Mouse (Mus musculus) adrenal gland, adult 18-20 months (tissue): ENCODE results near the gene Gab2. TPM values are rescaled to one million over a fixed set of nuclear protein-coding genes. Genes with fewer than 3 reads are reported as not detected.

Experiments used
- DNase-seq, 2 experiments: peaks; one replicate each; pipeline ENCODE4 v3.0.0; 2021 to 2022; ENCODE audit warnings: low spot score in 2 of 2
- total RNA-seq, 2 experiments: library from RNA; stranded (reverse); gene quantifications; 1 replicate in 1 of 2; 2 replicates in 1 of 2; pipeline ENCODE4 v1.2.3; 2021

Gene Gab2
- total RNA-seq, 2 experiments from 2014 or later: 17.5 to 18.1 TPM

DNA sequence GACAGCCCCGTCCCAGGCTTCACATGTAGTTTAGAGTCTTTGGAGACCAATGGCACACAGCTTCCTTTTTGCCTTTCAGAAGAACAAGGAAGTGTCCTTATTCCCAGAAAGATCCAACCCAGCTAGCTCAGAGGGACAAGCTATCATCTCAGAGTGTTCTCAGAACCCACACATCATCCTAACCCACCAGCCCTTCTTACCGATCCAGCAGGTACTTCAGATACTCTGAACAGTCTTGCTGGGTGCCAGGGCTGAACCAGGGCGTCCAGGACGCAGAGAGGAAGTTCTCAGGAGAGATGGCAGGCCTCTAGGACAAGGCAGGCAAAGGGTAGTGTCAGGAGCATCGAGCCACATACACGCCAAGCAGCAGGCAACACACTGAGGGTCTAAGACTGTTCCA is 231.5 kb downstream of the Gab2 start:
- DNase-seq: peak in 1 of 2 experiments; percentile 14

DNA sequence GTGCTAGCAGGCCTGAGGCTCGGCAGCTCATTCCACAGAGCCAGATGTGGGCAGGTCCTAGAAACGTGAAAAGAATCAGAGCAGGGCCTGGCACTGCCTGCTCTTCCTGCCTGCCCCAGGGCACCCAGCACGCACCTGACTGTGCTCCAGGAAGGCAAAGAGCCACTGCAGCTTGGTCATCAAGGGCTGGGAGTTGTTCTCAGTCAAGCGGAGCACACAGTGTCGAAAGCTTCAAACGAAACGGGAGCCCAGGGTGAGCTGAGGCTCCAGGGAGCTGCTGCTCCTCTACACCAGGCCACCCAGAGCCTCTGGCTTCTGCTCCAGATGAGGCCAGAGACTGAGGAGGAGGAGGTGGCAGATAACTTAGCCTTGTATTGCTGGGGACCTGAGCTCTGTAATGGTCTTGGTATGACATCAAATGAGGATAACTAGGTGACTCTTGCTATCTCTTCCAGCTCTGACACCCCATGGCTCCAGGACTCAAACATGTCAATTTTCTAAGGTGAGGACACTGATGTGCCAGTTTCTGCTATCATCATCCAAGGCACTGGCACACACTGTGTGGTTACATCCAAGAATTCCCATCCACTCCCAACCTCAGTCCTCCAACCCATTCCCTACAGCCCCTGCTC is 232.1 kb downstream of the Gab2 start:
- peak in 1 of 2 experiments; percentile 13 for DNase-seq

DNA sequence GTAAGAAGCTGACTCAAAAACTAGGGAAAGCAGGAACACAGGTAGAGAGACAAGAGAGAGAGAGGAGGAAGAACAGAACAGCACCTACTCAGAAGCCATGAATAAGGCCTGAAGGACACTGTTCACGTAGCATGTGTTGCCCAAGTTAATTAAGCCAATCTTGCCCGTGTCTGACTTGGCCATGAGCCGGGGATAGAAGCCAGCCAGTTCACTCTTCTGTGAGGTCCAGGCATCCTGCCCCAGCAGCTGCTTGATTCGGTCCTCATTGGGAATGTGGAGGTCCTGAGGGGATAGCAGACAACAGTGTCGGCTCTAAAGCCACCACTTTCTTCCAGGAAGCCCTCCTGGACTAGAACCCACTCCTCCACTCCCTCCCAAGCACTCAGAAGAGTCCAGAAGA is 233.3 kb downstream of the Gab2 start:
- peak in 1 of 2 experiments; percentile 17 for DNase-seq

DNA sequence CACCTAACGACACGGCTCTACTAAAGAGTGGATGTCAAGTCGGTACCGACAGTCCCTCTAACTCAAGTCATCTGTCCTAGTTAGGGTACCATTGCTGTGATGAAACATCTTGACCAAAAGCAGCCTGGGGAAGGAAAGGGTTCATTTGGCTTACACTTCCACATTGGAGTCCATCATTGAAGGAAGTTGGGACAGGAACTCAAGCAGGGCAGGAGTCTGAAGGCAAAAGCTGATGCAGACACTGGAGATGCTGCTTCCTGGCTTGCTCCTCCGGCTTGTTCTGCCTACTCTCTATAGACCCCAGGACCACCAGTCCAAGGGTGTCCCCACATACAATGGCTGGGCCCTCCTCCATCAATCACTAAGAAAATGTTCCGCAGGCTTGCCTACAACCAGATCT is 234.3 kb downstream of the Gab2 start:
- no peak for DNase-seq

DNA sequence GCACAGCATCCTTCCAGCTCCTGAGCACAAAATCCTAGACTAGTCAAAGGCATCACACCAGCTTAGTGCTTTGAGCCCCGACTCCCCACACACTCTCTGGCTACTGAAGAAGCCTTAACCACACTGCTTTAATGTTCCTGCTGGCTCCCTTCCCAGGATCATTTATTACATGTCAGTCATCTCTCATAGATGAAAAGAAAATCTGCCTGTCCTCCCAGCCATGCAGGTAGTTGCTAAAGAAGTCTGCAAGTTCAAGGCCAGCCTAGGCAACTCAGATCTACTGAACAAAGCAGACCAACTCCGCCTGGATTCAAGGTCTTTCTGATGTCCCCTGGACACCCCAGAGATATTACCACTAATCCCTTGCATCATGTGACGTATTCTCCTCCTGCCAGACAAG is 236.3 kb downstream of the Gab2 start:
- no peak for DNase-seq

DNA sequence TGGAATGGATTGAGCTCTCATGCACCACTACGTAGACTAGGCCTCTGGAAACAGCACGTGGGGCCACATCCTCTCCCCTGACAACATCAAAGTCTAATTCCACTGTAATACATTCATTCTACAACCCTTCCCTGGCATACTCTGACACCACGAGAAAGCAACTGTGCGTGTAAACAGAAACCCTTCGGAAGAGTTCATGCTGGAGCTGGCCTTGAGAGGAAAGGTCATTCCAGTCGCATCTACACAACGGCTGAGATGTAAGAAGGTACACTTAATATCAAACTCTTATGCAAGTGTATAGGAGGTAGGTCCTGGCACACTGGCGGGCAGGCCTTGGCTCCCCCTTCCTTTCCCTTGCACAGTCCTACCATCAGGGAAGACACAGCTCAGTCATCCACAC is 243.0 kb downstream of the Gab2 start:
- DNase-seq: no peak

DNA sequence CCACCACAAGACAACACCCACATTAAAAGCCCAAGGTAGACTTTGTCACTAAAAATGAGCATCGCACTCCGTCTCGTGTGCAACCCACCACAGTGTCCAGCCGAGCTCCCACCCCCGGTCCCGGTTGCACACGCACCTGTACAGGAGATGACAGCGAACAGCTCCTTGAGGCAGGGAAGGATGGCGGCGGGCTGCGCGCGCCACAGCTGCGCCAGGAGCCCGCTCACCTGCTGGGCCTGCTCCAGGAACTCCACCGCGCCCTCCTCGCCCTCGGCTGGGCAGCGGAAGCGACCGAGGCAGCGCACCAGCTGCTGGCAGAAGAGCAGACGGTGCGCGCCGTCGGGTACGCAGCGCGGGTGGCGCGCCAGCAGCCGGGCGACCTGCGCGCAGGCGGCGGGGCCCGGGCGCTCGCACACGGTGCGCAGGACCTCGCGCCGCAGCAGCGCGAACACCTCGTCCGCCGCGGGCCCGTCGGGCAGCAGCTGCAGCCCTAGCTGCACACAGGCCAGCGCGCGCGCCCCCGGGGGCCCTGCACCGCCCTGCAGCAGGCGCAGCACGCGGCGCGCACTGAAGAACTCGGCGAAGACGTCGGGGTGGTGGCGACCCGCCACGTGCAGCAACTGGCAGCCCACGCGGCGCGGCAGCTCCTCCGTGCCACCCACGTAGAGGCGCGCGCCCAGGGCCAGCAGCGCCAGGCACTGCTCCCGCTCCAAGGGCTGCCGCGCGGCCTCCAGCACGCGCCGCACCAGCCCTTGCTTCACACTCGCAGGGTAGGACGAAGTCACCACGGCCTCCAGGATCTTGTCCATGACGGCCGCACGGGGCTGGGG is 244.0 kb downstream of the Gab2 start:
- DNase-seq: no peak

DNA sequence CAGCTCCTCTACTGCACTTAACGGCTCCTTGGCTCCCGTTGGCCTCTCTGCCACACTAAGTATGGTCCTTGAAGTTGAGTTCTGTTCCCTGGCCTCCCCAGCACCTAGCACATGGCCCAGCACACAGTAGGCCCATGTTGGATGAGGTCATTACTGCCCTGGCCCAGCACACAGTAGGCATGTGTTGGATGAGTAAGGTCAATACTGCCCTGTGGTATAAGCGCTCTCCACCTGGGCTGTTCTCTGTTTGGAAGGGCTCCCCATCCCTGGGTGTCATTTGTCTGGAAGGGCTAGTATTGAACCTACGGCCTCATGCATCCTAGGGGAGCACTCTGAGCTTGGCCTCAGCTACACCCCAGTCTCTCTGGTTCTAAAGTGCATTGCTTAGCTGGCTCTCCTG is 246.0 kb downstream of the Gab2 start:
- DNase-seq: no peak

DNA sequence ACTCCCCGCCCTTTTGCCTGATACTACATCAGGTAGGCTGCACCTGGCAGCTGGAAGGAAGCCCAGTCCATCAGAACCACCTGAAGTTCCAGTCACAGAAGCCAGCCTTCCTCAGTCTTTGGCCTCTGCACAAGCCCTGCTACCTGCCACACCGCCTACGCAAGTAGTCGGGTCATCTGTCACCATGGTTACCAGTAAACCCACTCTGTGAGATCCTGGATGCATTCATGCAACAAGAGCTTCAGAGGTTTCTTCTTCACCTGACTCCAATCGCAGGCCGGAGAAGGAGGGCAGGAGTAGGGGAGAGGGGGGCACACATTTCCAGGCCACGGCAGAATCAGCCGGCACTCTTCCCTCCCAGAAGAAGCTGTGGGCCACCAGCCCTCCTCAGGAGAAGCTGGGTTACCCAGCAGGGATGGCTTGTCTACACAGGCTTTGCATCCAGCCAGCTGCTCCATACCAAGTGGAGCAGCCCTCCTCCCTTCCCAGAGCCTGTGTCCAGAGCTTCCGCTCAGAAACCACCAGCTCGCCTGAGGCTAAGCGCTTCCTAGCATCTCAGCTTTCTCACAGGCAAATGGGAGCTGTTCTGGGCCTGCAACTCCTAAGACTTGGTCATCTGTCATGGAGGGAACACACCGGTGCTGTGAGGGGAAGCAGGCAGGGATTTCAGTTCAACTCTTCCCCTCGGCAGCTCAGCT is 247.7 kb downstream of the Gab2 start:
- no peak for DNase-seq

DNA sequence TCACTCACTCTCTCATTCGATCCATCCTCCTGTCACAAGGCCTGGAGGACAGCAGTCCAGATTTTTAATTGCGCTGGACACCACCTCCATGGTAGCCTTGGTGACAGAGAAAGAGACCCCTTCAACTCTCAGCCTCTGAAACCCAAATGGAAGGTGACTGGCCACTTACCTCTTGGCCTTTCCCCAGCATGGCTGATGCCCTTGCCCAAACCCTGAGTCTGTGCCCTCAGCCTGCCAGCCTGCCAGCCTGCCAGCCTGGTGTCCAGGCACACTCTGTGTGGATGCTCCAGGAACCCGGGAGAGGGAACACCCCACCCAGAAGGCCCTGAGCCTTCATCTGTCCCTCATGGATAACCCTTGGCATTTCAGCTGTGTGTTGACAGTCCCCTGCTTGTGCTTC is 248.3 kb downstream of the Gab2 start:
- no peak for DNase-seq

DNA sequence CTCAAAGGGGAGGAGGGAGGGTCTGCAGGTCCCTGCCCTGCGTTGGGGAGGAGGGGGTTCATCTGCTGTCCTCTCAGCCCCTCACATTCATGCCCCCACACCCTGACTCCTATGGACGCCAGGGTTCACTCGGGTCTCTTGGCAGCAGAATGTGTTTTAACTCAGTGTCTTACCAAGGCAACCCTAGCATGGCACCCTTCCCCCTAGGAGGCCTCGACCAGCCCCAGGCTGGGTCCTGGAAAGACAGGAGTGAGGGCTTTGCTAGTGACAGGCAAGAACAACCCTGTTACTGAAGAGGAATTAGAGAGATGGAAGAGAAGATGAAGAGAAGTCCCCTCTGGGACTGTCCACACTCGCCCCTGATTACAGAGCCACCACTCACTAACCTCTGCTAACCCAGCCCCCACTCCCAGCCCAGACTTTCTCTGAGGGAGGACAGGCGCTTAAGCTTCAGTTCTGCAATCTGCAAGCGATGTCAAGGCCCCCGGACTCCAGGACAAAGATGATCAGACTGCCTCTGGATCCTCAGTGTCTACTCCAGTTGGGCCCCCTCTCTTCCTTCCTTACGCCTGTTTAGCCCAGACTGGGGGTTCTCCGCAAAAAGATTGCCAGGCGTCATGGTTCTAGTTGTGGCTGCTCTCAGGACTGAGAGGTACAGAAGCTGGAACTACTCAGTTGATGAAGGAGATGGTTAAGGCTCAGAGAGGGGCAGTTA is 249.7 kb downstream of the Gab2 start:
- no peak for DNase-seq

DNA sequence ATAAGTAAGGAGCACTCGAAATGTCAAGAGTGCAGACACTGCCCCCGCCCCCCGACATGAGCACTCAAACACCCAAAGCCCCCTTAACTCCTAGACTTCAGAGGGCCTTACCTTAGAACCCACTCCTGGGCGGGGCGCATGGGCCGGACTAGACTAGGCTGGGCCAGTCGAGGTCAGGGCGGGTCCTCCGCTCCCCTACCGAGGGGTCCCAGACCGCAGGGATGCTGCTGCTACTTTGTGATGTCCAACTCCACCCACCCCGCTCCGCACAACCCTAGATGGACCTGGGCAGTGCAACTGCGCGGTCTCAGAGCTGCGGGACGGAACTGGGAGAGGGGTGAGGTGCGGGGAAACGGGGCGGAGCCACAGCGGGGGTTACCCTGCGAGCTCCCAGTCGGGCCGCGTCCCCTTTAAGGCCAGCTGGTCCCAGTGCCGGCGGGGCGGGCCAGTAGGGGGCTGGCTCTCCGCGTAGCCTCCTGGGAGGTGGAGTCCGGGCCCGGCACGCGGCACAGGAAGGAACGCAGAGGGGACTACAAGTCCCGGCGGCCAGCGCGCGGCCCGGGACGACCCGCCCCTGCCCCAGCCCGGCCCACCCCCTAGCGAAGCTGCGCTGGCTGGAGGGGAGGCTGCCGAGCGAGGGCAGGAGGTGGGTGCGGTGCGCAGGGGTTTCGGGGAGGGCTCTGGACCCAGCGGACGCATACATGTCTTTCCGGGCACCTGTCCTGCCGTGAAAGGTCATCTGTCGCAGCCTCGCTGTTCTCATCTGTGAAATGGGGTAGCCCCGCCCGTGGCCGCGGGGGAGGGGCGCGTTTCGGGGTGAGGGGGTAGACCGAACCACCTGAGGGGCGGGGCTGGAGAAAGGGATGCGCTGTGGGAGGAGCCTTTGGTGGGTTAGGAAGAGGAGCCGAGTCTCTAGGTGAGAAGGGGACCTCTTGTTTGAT is 250.6 kb downstream of the Gab2 start, which contains the start of the genes Usp35 and Kctd21:
Gene Usp35, minus strand, starts transcription at position 295 of the 941 bp plus-strand sequence.
Gene Kctd21, plus strand, starts transcription at position 602 of the 941 bp plus-strand sequence.
- DNase-seq: peak; percentile 91 to 92

DNA sequence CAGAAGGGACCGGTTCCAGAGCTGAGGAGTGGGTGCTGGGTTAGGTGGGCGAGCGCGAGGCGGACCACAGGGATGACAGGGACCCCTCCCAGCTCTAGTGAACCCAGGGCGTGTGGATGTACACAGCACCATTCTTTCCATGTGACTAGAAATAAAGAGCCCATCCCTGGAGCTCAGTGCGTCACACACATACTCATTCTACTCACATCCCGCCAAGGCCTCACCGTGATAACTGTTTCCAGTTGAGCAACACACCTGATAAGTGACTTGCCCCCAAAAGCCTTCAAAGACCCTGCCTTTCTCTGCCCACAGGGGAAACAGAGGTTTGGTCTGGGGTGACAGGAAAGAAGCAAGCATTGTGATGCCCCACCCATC is 251.3 kb downstream of the Gab2 start:
- DNase-seq: no peak

DNA sequence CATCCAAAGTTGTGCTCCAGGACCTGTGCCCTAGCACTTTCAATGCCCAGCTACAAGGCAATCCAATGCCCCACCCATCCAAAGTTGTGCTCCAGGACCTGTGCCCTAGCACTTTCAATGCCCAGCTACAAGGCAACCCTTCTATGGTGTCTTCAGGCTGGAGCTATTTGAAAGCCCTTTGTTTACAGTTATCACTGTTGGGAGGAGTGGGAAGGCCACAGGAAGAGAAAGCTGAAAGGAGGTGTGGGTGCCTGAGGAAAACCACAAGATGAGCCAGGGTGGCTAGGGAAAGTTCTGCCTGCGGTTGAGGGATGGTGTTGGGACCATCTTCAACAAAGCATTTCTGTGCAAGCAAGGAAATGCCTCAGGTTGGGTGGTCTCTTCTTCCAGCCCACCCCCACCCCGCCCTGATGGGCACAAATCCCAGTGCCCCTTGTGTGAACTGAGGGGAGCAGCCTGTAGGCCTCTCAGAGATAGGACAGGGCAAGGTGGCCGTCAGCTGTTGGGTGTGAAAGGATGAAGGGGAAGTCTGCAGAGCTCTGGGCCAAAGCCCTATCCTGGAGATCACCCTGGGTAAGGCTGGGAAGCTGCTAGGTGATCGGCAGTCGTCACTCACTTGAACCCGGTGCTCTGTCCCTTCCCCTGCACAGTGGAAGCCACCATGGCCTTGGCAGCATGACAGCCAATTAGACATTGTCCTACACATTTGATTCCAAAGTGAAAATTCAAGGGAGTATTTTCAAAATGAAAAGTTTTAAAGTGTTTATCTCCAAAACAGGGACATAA is 251.9 kb downstream of the Gab2 start:
- no peak for DNase-seq

DNA sequence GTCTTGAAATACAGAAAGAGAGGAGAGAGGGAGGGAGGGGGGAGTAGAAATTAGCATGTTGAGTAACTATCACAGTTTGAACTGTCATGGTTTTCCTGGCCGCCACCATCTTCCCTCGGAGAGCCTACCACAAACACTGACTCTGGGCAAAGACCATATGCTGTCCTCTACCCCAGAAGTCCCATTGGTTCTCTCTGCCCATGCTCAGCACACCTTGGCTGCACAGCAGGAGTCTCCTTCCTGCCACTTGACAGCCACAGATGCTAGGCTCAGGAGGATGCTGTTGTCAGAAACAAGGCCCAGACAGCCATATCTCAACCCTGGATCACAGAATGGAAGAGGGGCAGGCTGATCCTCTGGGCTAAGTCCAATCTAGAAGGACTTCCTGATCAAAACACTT is 253.0 kb downstream of the Gab2 start:
- no peak for DNase-seq

DNA sequence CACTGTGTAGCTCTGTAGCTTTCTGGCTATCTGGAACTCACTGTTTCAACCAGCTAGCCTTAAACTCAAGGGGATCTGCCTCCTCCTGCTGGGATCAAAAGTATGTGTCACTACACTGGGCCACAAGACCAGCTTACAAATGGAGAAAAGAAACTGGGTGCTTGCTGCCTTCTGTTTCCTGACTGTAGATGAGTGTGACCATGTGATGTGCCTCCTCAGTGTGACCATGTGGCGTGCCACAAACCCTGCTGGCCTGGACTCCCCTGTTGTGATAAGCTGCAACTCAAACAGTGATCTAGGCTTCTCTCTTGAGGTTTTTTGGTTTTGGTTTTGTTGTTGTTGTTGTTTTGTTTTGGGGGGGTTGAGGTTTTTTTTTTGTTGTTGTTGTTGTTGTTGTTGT is 255.3 kb downstream of the Gab2 start:
- no peak for DNase-seq

DNA sequence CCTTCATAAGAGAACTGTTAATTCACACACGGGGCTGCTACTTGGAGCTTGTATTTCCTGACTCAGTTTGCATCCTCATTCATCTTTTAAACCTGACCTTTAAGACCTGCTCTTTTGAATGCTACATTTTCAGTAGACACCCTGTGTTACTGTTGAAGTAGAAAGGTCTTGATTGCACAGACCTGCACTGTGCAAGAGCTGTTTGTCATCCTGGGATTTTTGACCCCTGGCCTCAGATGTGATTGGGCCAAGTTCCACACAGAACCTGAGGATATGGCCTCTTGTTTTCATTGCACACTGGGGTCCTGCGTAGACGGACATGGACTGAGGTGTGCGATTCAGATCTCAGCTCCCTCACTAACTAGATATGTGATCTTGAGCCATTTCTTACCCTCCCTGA is 257.2 kb downstream of the Gab2 start:
- DNase-seq: no peak

DNA sequence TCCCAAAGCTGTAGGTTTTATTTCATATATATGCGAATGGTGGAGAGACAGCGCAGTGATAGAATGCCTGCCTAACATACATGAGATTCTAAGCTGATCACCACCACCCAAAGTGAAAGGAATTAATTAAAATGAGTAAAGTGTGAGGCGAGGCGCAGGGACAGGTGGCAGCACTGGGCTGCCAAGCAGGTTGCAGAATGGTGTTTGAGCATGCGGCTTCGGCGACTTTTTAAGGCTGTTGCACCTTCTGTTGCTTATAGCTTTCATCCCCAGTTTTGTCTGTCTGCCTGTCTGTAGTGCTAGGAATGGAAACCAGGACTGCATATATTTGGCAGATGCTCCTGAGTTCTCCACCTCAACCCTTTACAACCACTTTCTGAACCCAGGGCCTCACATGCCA is 258.2 kb downstream of the Gab2 start:
- no peak for DNase-seq
